Mouse (Mus musculus) limb, embryonic 14.5 days (tissue): ENCODE data around the gene 4930452B06Rik. TPM values are rescaled to one million over a fixed set of nuclear protein-coding genes. Genes with fewer than 3 reads are reported as not detected.

Source experiments
- ATAC-seq: fragments of 200-750 bp; cut with Nextera tagmentation; 2 replicates; pipeline ENCODE4 v1.8.0; 2017; ENCODE audit warnings: low read depth, moderate number of reproducible peaks, moderate TSS enrichment; ENCODE audit not compliant: low FRiP score
- DNase-seq: peaks from one replicate; pipeline ENCODE4 v3.0.0-alpha.2; 2015; ENCODE audit warnings: low spot score
- H3K27ac ChIP-seq: fragments of 300-500 bp; sonication (generic); replicated peaks from 2 replicates; pipeline ENCODE4 v1.5.1; 2014; ENCODE audit warnings: low read depth, mild to moderate bottlenecking, low read length, moderate library complexity, mixed read lengths
- H3K27me3 ChIP-seq: fragments of 300-500 bp; sonication (generic); 2 replicates; pipeline ENCODE4 v1.6.1; 2014; ENCODE audit warnings: low read length, mixed read lengths; ENCODE audit not compliant: control insufficient read depth, insufficient read depth
- H3K36me3 ChIP-seq: fragments of 300-500 bp; sonication (generic); 2 replicates; pipeline ENCODE4 v1.6.1; 2014; ENCODE audit warnings: mild to moderate bottlenecking, low read length, moderate library complexity, mixed read lengths; ENCODE audit not compliant: control insufficient read depth, insufficient read depth
- H3K4me1 ChIP-seq: fragments of 300-500 bp; sonication (generic); 2 replicates; pipeline ENCODE4 v1.6.1; 2014; ENCODE audit warnings: antibody characterized with exemption, low read length, mixed read lengths; ENCODE audit not compliant: control insufficient read depth, insufficient read depth
- H3K4me2 ChIP-seq: fragments of 300-500 bp; sonication (generic); replicated peaks from 2 replicates; pipeline ENCODE4 v1.6.1; 2014; ENCODE audit warnings: low read depth, mild to moderate bottlenecking, low read length, moderate library complexity; ENCODE audit not compliant: severe bottlenecking
- H3K4me3 ChIP-seq: fragments of 300-500 bp; sonication (generic); replicated peaks from 2 replicates; pipeline ENCODE4 v1.5.1; 2014; ENCODE audit warnings: low read length
- H3K9ac ChIP-seq: fragments of 300-500 bp; sonication (generic); 2 replicates; pipeline ENCODE4 v1.6.1; 2014; ENCODE audit warnings: mild to moderate bottlenecking, low read depth, low read length, moderate library complexity; ENCODE audit not compliant: severe bottlenecking
- H3K9me3 ChIP-seq: fragments of 300-500 bp; sonication (generic); 2 replicates; pipeline ENCODE4 v1.6.1; 2016; ENCODE audit warnings: low read length; ENCODE audit not compliant: control insufficient read depth
- POLR2A ChIP-seq: fragments of 200-500 bp; IDR thresholded peaks from 2 replicates; pipeline ENCODE4 v1.8.0; 2012; ENCODE audit warnings: inconsistent platforms, mild to moderate bottlenecking, moderate library complexity, borderline replicate concordance; ENCODE audit not compliant: insufficient read depth, insufficient read length; ENCODE audit errors: extremely low read depth
- WGBS: fragments of 180-500 bp; shearing (Covaris S2); extraction: QIAGEN DNeasy Blood & Tissue Kit; methylation state at CpG from one replicate; pipeline ENCODE4 v1.1.7; 2014; 5-methylcytosine and 5-hydroxymethylcytosine counted together
- polyA plus RNA-seq, 2 experiments: library from polyadenylated mRNA; depleted of rRNA in 1 of 2; stranded (reverse) in 1 of 2; unstranded in 1 of 2; fragments of >200 nt; fragmentation: Nextera tagmentation in 1 of 2; extraction: Ambion mirVana in 1 of 2; gene quantifications; 2 replicates each; pipeline versions ENCODE4 v1.2.1 to v1.2.3; 2012 to 2014

4930452B06Rik gene
- 2.2 and 2.7 TPM in 2 replicates for polyA plus RNA-seq (2012; rRNA removed)
- 5.0 and 5.4 TPM in 2 replicates for polyA plus RNA-seq (2014; fragmentation: Nextera tagmentation; extraction: Ambion mirVana)

- H3K9me3 ChIP-seq: no peaks in the 10 kb centered on the region
- WGBS: 2% methylated on average over 41 of the region's 45 CpGs
- no peaks in the 10 kb centered on the region for H3K4me1 ChIP-seq
- H3K9ac ChIP-seq: peak within 1 kb of the TSS; percentile 72
- no peaks in the 10 kb centered on the region for H3K27me3 ChIP-seq
- no peak for TF ChIP-seq POLR2A
- peak within 1 kb of the TSS; percentile 61 for H3K4me3 ChIP-seq
- no peaks in the 10 kb centered on the region for H3K36me3 ChIP-seq
- peak within 1 kb of the TSS; percentile 33; the same call in 1 of the 2 replicates for H3K27ac ChIP-seq
- peak; percentile 96 for ATAC-seq
- DNase-seq: peak; percentile 74
- peak within 1 kb of the TSS; percentile 76 for H3K4me2 ChIP-seq
These were observed at the start of gene 4930452B06Rik for GRCm38 (mm10) chr14:8665636-8666411. Gene 4930452B06Rik (minus strand): TSS chr14:8666240.

DNA sequence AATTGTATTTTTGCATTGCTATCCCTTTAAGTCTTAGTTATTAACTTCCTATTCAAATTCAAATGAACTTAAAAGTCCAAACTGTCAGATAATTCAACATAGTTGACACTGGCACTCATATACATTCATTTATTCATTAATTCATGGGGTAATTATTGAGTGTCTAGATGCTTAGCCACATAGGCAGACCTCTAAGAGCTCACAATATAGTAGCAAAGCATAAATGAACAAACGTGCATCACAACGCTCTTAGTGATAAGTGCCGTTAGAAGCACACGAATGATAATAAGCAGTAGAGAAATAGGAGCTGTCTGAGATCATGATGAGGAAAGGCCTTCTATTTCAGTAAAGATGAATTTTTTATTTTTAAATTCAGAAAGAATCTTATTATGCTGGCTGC is 46.6 kb upstream of the 4930452B06Rik start:
- no peak for TF ChIP-seq POLR2A
- H3K4me2 ChIP-seq: no peak overlapping the region
- H3K4me1 ChIP-seq: no peaks in the 10 kb centered on the region
- no peak for ATAC-seq
- H3K36me3 ChIP-seq: no peaks in the 10 kb centered on the region
- H3K4me3 ChIP-seq: no peak overlapping the region
- H3K9me3 ChIP-seq: no peaks in the 10 kb centered on the region
- no peaks in the 10 kb centered on the region for H3K27me3 ChIP-seq
- H3K27ac ChIP-seq: no peak overlapping the region
- 94% methylated on average over 4 of the region's 4 CpGs for WGBS
- no peak overlapping the region for H3K9ac ChIP-seq
- no peak for DNase-seq

GRCm38 (mm10) chr14:8689451-8689850 is 23.4 kb upstream of the 4930452B06Rik start:
- Histone ChIP-seq H3K4me2 (no peak overlapping the region), H3K36me3 (no peaks in the 10 kb centered on the region), H3K9ac (no peak overlapping the region), H3K27ac (no peak overlapping the region), H3K4me1 (no peaks in the 10 kb centered on the region), H3K9me3 (no peaks in the 10 kb centered on the region), H3K27me3 (no peaks in the 10 kb centered on the region), H3K4me3 (no peak overlapping the region)
- WGBS: 17% methylated on average over 1 of the region's 1 CpGs
- TF ChIP-seq POLR2A: no peak
- DNase-seq (no peak), ATAC-seq (no peak)

DNA sequence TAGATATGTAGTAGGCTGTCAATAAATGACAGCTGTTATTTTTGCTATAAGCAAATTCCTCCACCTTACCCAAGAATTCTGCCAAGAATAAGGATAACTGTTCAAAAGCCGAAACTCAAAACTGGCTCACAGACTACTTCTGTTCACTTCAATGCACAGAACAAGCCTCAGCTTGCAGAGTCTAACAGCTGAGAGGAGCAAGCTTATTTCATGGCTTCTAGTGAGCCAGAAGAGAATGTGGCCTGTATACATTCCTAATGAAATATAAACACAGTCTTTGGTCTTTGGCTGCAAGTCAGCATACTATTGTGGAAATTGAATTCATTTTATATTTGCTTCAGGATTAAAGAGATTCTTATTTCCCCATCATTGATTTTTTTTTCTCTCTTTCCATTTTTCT is 22.4 kb upstream of the 4930452B06Rik start:
- WGBS: 77% methylated on average over 1 of the region's 1 CpGs
- no peak for TF ChIP-seq POLR2A
- Histone ChIP-seq H3K9me3 (no peaks in the 10 kb centered on the region), H3K4me3 (no peak overlapping the region), H3K4me2 (no peak overlapping the region), H3K36me3 (no peaks in the 10 kb centered on the region), H3K9ac (no peak overlapping the region), H3K27me3 (no peaks in the 10 kb centered on the region), H3K27ac (no peak overlapping the region), H3K4me1 (no peaks in the 10 kb centered on the region)
- DNase-seq: peak; percentile 49
- no peak for ATAC-seq

DNA sequence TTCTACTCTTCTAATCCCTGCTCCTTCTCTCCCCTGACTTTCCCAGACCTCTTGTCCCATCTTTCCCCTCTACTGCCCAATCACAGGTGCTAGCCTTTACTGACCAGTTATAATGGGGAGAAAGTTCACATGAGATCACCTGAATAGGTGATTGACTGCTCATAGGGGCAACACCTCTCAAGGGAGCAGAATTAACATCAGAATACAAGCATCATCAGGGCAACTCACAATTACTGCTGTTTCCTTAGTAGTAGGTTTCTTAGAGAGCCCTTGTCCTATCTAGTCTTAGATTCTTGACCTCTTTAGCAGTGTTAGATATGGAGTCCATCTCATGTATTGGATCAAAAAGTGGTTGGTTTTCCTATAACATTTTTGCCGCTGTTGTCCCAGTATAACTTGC is 20.1 kb upstream of the 4930452B06Rik start:
- 94% methylated on average over 1 of the region's 1 CpGs for WGBS
- ATAC-seq (no peak), DNase-seq (no peak)
- TF ChIP-seq POLR2A: no peak
- Histone ChIP-seq H3K4me1 (no peaks in the 10 kb centered on the region), H3K4me2 (no peak overlapping the region), H3K9me3 (no peaks in the 10 kb centered on the region), H3K9ac (no peak overlapping the region), H3K4me3 (no peak overlapping the region), H3K27me3 (no peaks in the 10 kb centered on the region), H3K36me3 (no peaks in the 10 kb centered on the region), H3K27ac (no peak overlapping the region)
